Mouse (Mus musculus) adrenal gland, adult 8-10 months (tissue): Measurements from ENCODE around the gene Enpp6. TPM values are rescaled to one million over a fixed set of nuclear protein-coding genes. Genes with fewer than 3 reads are reported as not detected.

Experiments
- DNase-seq: peaks from one replicate; pipeline ENCODE4 v3.0.0; 2022
- total RNA-seq, 4 experiments: library from RNA; stranded (reverse); gene quantifications; 2 replicates each; pipeline ENCODE4 v1.2.4; 2022

The Enpp6 gene
- 1 to 10 TPM in 3 of 4 experiments, under 1 TPM in 1; 0.91 to 2.4 (median 1.4) TPM for total RNA-seq

DNA sequence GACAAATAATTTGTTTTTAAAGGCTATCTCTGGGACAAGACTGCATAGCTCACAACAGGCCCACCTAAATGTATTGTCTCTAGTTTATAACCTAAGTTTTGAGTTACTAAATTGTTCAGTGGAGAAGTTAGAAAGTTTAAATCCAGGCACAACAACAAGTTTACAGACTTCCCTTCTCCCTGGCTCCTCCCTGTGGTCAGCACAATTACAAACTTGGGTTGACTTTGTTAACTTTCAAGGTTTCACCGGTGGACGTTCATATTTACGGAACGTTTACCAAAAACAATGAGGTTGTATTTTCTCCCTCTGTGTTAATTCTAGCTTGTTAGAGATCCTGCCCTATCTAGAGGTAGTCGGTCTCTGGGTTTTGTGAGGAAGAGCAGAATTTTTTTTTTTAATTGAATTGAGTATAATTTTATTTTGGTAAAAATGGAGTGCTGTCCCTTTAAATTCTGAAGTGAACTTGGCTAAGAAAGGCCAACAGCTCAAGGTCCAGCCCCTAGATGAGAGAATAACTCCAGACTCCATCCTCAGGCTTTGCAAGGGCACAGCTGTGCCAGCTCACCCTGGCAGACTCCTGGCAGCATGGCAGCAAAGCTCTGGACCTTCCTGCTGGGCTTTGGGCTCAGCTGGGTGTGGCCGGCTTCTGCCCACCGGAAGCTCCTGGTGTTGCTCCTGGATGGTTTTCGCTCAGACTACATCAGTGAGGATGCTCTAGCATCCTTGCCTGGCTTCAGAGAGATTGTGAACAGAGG is at the start of gene Enpp6:
Enpp6 (plus strand) TSS at position 502 of the 755 bp plus-strand sequence.
- DNase-seq: peak; percentile 34

- no peak for DNase-seq
Measured at GRCm38 (mm10) chr8:46938218-46938617, 48.5 kb upstream of the Enpp6 start.

GRCm38 (mm10) chr8:46941295-46941694 is 45.4 kb upstream of the Enpp6 start:
- DNase-seq: peak; percentile 58

DNA sequence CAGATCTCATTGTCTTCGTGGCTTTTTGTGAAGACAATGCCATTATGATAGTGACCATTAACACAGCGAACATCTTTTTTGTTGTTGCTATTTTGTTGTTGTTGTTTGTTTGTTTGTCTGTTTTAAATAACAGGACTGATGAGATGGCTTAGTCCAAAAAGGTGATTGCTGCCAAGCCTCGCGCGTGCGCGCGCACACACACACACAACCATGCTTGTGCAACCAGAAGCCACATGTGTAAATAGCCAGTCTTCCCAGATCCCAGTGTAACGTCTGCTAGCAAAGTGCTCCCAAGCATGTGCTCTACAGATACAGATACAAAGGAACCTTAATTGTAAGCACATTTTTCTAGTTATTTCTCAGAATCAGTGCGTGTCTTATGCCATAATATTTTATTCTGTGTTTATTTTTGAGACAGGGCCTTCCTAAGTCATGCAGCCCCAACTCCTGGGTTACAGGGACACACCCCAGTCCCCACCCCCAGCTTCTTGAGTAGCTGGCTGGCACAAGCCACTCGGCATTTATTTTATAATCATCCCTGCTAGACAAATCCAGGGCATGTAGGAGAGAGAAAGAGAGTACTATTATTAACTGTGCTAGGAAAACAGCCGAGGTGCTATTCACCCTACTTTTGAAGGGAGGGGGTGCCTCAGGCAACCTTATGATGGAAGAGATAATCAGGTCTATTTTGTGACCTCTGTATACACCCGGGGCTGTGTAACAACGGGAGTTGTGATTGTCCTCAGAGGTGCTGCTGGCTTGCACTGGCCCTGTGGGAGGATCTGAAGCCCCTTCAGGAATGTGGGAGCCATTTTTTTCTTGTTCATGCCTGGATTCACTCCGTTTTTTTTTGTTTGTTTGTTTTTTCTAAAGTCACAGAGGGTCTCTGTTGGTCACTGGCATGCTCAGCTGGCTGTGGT is 44.7 kb upstream of the Enpp6 start:
- DNase-seq: no peak

- no peak for DNase-seq
Measured at GRCm38 (mm10) chr8:46942651-46943024, 44.0 kb upstream of the Enpp6 start.

DNA sequence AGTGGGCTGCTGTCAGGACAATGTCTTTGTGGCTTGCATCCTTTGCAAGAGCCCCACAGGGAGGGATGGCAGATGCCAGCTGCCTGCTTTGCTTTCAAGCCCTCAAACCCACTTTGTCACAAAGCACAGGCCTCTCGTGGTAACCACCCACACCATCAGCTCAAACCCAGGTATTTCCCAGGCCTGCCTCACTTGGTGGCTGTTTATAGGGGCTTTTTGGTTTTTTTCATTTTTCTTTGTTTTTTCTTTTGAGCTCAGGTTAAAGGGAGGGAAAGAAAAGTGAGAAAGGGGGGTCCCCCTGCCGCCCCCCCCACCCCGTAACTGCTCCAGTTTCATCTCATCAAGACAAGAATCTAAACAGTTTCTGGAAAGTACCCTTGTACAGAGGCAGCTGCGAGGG is 43.4 kb upstream of the Enpp6 start:
- no peak for DNase-seq

GRCm38 (mm10) chr8:46946181-46946580 is 40.5 kb upstream of the Enpp6 start:
- DNase-seq: no peak

- DNase-seq: no peak
Measured at GRCm38 (mm10) chr8:46948091-46948757, 38.5 kb upstream of the Enpp6 start.

DNA sequence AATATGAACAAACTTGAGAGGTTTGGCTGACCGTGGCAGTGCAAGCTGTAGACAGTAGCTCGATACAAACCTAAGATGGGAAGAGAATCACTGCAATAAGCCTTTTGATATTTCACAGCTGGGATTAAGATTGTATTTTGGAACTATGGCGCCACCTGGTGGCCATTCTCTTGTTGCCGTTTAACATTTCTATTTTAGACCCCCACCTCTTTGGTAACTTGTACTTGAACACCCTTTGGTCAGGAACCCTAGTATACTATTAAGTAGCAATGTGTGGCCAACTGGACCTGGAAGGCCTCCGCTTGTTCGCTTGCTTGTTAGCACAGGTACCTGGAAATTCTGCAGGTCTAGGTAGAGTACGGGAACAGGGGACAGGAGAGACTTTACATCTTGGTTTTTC is 33.2 kb upstream of the Enpp6 start:
- peak; percentile 25 for DNase-seq

DNA sequence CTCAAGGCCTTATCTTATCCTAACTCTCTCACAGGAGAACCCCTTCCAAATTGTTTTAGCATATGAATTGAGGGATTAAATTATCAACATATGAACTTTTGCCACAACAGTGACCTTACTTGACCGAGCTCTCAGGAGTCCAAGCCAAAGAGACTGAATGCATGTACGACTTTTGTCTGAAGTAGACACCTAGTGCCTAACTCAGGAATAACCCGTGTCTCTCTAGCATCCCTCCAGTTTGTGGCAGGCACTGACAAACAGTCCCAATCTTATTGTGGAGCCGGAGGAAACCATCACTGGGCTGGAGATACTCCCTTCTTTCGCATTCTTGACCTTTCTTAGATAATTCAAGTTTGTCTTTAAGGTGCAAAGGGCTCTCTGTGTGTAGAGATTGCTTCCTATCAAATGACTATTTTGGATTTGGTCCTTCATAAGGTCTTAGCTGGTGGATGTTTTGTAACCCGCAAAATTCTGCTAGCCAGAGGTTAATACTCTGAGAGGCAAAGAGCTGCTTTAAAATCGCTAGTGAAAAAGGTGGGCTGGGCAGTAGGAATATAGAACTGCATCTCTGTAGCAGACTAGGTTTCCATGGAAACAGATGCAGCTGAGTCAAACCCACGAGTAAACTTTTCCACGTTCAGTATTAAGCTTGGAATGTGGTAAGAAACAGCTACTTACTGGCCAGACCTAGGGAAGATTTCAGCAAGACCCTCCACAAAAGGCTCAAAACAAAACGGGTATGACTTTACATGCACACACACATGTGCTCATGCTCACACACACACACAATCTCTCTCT is 23.9 kb upstream of the Enpp6 start:
- no peak for DNase-seq

- DNase-seq: no peak
Measured at GRCm38 (mm10) chr8:46963619-46964145, 23.0 kb upstream of the Enpp6 start.

- DNase-seq: no peak
Measured at GRCm38 (mm10) chr8:46965812-46966211, 20.9 kb upstream of the Enpp6 start.

DNA sequence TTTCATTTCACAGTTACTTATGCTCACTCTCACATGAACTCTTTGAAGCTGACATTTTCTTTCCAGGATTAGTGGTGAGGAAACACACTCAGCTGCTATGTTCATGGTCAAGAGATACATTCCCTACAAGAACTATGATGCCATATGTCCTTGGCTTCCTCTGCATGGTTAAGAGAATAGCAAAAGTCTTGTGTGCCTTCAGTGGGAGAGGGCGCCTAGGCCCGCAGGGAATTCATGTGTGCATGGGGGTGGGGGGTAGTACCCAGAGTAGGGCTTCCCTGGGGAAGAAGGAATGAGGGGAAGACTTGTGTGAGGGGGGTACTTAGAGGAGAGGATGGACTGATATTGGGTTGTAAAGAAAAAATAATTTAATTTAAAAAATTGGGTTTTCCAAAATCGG is 18.0 kb upstream of the Enpp6 start:
- no peak for DNase-seq

- no peak for DNase-seq
Measured at GRCm38 (mm10) chr8:46969386-46969785, 17.3 kb upstream of the Enpp6 start.

DNA sequence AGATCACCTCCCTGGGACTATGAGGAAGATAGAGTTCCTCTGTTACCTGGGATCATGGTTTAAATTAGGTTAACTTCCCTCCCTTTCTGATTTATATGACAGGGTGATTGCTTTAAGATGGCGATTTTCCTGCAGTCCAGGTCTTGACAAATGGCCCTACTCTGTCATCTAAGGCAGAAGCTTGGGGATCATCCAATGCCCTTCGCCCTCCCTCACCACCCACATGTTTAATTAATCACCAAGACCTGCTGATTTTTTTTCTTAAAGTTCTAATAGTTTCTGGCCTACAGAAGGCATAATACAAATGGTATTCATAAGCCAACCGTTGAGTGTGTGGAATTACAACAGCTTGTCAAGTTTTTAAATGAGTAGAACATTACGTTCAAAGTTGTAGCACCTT is 9.3 kb upstream of the Enpp6 start:
- DNase-seq: no peak

GRCm38 (mm10) chr8:46982166-46982565 is 4.5 kb upstream of the Enpp6 start:
- no peak for DNase-seq

GRCm38 (mm10) chr8:46982770-46983169 is 3.9 kb upstream of the Enpp6 start:
- peak; percentile 14 for DNase-seq

GRCm38 (mm10) chr8:46984647-46985046 is 2.0 kb upstream of the Enpp6 start:
- no peak for DNase-seq

GRCm38 (mm10) chr8:46988366-46988765 is 1.7 kb downstream of the Enpp6 start:
- DNase-seq: no peak

DNA sequence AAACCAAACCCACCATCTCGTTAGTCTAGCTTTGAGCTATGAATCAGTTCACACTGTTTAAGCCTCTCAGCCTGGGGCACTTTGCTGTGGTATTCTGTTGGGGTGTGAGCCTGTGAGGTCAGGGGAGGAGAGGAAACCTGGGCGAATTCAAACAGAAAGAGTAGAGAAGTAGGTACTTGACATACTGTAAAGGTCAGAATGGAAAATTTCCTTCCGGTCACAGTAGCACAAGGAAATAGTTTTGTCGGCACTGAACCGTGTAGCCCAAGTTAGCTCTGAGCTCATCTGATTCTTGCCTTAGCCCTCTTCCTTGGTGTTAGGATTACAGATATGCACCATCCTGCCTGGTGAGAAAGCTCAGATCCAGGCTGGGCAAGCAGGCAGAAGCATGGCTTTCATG is 4.4 kb downstream of the Enpp6 start:
- no peak for DNase-seq

GRCm38 (mm10) chr8:46992579-46992978 is 5.9 kb downstream of the Enpp6 start:
- no peak for DNase-seq
